In the genomic region with DNA sequence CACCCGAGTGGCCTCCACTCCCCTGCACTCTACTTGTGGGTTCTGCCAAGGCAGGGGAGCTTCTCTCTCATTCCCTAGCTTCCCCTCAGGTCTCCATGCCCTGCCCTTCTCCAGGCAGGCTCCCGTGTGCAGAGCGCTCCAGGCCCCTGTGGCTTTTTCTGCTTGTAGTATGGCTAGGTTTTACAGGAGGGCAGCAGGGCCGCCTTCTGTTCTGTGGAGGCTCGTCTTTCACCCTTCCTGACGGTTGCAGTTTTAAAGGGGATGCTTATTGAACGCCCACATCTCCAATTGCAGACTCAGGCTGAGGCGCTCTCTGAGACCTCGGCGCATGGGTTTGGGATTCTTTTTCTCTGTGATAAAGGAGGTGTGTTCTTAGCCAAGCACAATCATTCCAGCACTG, we compare ENCODE assay signal across 9 mouse cellular contexts. TPM values are rescaled to one million over a fixed set of nuclear protein-coding genes. Genes with fewer than 3 reads are reported as not detected.
DNase-seq lines count a peak whose midpoint lies in the region; ATAC-seq and TF ChIP-seq lines count a peak whose summit lies in the region.
"Had no signal": no experiment of that assay in that cellular context is flagged by ENCODE, and none has a peak within 500 bp of the region (broad histone marks: within the 10 kb centered on the region; RNA-seq: fewer than 3 reads in every experiment).

No protein-coding gene starts in this region.

- no peaks in the 10 kb centered on the region for H3K36me3 ChIP-seq in heart, postnatal 0 days (replicated peaks; ENCODE audit: control insufficient read depth, insufficient read depth, low read length)
- no peaks in the 10 kb centered on the region for H3K36me3 ChIP-seq in heart, adult 2 months (ENCODE audit: control insufficient read depth, insufficient read depth, low read length)
- no peaks in the 10 kb centered on the region for H3K36me3 ChIP-seq in embryonic facial prominence, embryonic 13.5 days
- H3K36me3 ChIP-seq in limb, embryonic 10.5 days: peaks cover 9% of the 10 kb centered on the region
- no peaks in the 10 kb centered on the region for H3K36me3 ChIP-seq in neural tube, embryonic 12.5 days

- no peak for ATAC-seq in heart, postnatal 0 days (ENCODE audit: insufficient read depth, low read depth)
- ATAC-seq in embryonic facial prominence, embryonic 13.5 days (ENCODE audit: insufficient number of reproducible peaks, insufficient read depth, low FRiP score, low TSS enrichment, low read depth): no peak
- ATAC-seq in neural tube, embryonic 12.5 days (ENCODE audit: low FRiP score, low read depth): no peak

- TF ChIP-seq POLR2A in heart, adult 2 months (IDR thresholded peaks at IDR 0.05; ENCODE audit: insufficient read depth, low read depth, low read length): no peak

- H3K79me2 ChIP-seq in heart, adult 2 months (replicated peaks; ENCODE audit: control insufficient read depth, insufficient read depth, low read length): peaks cover 4% of the 10 kb centered on the region

- H3K9ac ChIP-seq in heart, postnatal 0 days (replicated peaks; ENCODE audit: low read depth, low read length): peak overlapping the region; percentile 45; the same call in 1 of the 2 replicates
- H3K9ac ChIP-seq in heart, adult 2 months (ENCODE audit: low read depth, low read length): no peak overlapping the region
- H3K9ac ChIP-seq in embryonic facial prominence, embryonic 13.5 days: peak overlapping the region; percentile 67
- peak overlapping the region; percentile 44; the same call in 1 of the 2 replicates for H3K9ac ChIP-seq in neural tube, embryonic 12.5 days

- H3K27me3 ChIP-seq in heart, postnatal 0 days (ENCODE audit: control insufficient read depth, insufficient read depth, low read length): no peaks in the 10 kb centered on the region
- no peaks in the 10 kb centered on the region for H3K27me3 ChIP-seq in heart, adult 2 months (ENCODE audit: control insufficient read depth, insufficient read depth, low read length)
- no peaks in the 10 kb centered on the region for H3K27me3 ChIP-seq in embryonic facial prominence, embryonic 13.5 days
- H3K27me3 ChIP-seq in limb, embryonic 10.5 days (ENCODE audit: low read depth, poor library complexity, severe bottlenecking): peaks cover 7% of the 10 kb centered on the region
- H3K27me3 ChIP-seq in neural tube, embryonic 12.5 days (replicated peaks): no peaks in the 10 kb centered on the region

- no peak for DNase-seq in heart, postnatal 0 days (ENCODE audit: low spot score)
- DNase-seq in heart, adult 2 months: no peak
- no peak for DNase-seq in limb, embryonic 10.5 days (ENCODE audit: low spot score)
- no peak for DNase-seq in thymus, postnatal 10 days (ENCODE audit: low spot score in 2 of 2)
- no peak for DNase-seq in layer of hippocampus, postnatal 36 days
- DNase-seq in gastrocnemius, postnatal 25 days: no peak
- DNase-seq: left cerebral cortex, postnatal 4 days had no signal

- TF ChIP-seq CTCF in heart, postnatal 0 days (IDR thresholded peaks at IDR 0.05; ENCODE audit: low read depth): no peak
- TF ChIP-seq CTCF in heart, adult 2 months (IDR thresholded peaks at IDR 0.05): no peak

- no peak overlapping the region for H3K4me3 ChIP-seq in heart, postnatal 0 days (ENCODE audit: low read depth, low read length)
- H3K4me3 ChIP-seq in heart, adult 2 months: no peak overlapping the region
- peak overlapping the region; percentile 14; the same call in 1 of the 2 replicates for H3K4me3 ChIP-seq in embryonic facial prominence, embryonic 13.5 days
- H3K4me3 ChIP-seq in limb, embryonic 10.5 days: peak overlapping the region; percentile 36
- no peak overlapping the region for H3K4me3 ChIP-seq in neural tube, embryonic 12.5 days

- intact Hi-C loops in heart, adult 2 months (cut with DNase I): no loop called here

- H3K27ac ChIP-seq in heart, postnatal 0 days (ENCODE audit: low read depth): peak overlapping the region; percentile 67
- no peak overlapping the region for H3K27ac ChIP-seq in heart, adult 2 months
- peak overlapping the region; percentile 88 for H3K27ac ChIP-seq in embryonic facial prominence, embryonic 13.5 days
- H3K27ac ChIP-seq in limb, embryonic 10.5 days: peak overlapping the region; percentile 77
- H3K27ac ChIP-seq in neural tube, embryonic 12.5 days: no peak overlapping the region

- 0 out of 2 replicates have a peak overlapping the region, but pooled peaks have one; percentile 12 for H3K4me2 ChIP-seq in heart, postnatal 0 days (ENCODE audit: low read depth, low read length)
- peak overlapping the region; percentile 68 for H3K4me2 ChIP-seq in embryonic facial prominence, embryonic 13.5 days
- peak overlapping the region; percentile 41 for H3K4me2 ChIP-seq in neural tube, embryonic 12.5 days (replicated peaks)

- peaks cover 24% of the 10 kb centered on the region for H3K4me1 ChIP-seq in heart, postnatal 0 days (ENCODE audit: control insufficient read depth, insufficient read depth)
- H3K4me1 ChIP-seq in heart, adult 2 months (ENCODE audit: control insufficient read depth, insufficient read depth, low read length): peaks cover 3% of the 10 kb centered on the region
- peaks cover 41% of the 10 kb centered on the region for H3K4me1 ChIP-seq in embryonic facial prominence, embryonic 13.5 days
- H3K4me1 ChIP-seq in limb, embryonic 10.5 days: peaks cover 46% of the 10 kb centered on the region
- H3K4me1 ChIP-seq in neural tube, embryonic 12.5 days: peaks cover 33% of the 10 kb centered on the region

- no peak for TF ChIP-seq EP300 in heart, postnatal 0 days (IDR thresholded peaks at IDR 0.05; ENCODE audit: low read depth)
- no peak for TF ChIP-seq EP300 in heart, adult 2 months (IDR thresholded peaks at IDR 0.05; ENCODE audit: insufficient read depth, low read depth, low read length)

- no peaks in the 10 kb centered on the region for H3K9me3 ChIP-seq in heart, postnatal 0 days (replicated peaks; ENCODE audit: control insufficient read depth, low read length)
- no peaks in the 10 kb centered on the region for H3K9me3 ChIP-seq in embryonic facial prominence, embryonic 13.5 days
- H3K9me3 ChIP-seq in limb, embryonic 10.5 days (replicated peaks): no peaks in the 10 kb centered on the region
- H3K9me3 ChIP-seq in neural tube, embryonic 12.5 days: no peaks in the 10 kb centered on the region

- WGBS in heart, postnatal 0 days: 26% methylated on average over 10 of the region's 10 CpGs
- WGBS in heart, adult 2 months: 39% methylated on average over 10 of the region's 10 CpGs
- 9% methylated on average over 10 of the region's 10 CpGs for WGBS in embryonic facial prominence, embryonic 13.5 days
- WGBS in limb, embryonic 10.5 days: 21% methylated on average over 10 of the region's 10 CpGs
- WGBS in neural tube, embryonic 12.5 days: 21% methylated on average over 10 of the region's 10 CpGs

RNA-seq across cellular contexts. Expression of a gene that starts 3.3 kb away (rescaled TPM):
- total RNA-seq in heart, postnatal 0 days (2014; rRNA removed; ENCODE audit: low replicate concordance): 109 and 112 TPM in 2 replicates
- polyA plus RNA-seq in heart, postnatal 0 days (2015; fragmentation: Nextera tagmentation; extraction: Ambion mirVana): 92.4 TPM in 2 replicates
- total RNA-seq in heart, adult 2 months (2021): 10 to 100 TPM; 82.7 to 91.2 TPM
- polyA plus RNA-seq in heart, adult 2 months (2012; rRNA removed): 88.7 and 107 TPM in 2 replicates
- 150 and 163 TPM in 2 replicates for polyA plus RNA-seq in embryonic facial prominence, embryonic 13.5 days (2015; fragmentation: Nextera tagmentation; extraction: Ambion mirVana)
- polyA plus RNA-seq in limb, embryonic 10.5 days (2016; fragmentation: Nextera tagmentation; extraction: Ambion mirVana): 172 and 177 TPM in 2 replicates
- 129 and 135 TPM in 2 replicates for polyA plus RNA-seq in neural tube, embryonic 12.5 days (2016; fragmentation: Nextera tagmentation; extraction: Ambion mirVana)
- 100 to 1,000 TPM; 166 to 168 TPM for total RNA-seq in layer of hippocampus, postnatal 36 days (2021)
- 10 to 100 TPM; 67.1 to 68.5 TPM for total RNA-seq in gastrocnemius, postnatal 25 days (2021)

RNA-seq across cellular contexts. Expression of a gene that starts 3.5 kb away (rescaled TPM):
- total RNA-seq in heart, postnatal 0 days (2014; rRNA removed; ENCODE audit: low replicate concordance): 351 and 413 TPM in 2 replicates
- 263 and 266 TPM in 2 replicates for polyA plus RNA-seq in heart, postnatal 0 days (2015; fragmentation: Nextera tagmentation; extraction: Ambion mirVana)
- 100 to 1,000 TPM; 452 to 542 TPM for total RNA-seq in heart, adult 2 months (2021)
- 695 and 713 TPM in 2 replicates for polyA plus RNA-seq in heart, adult 2 months (2012; rRNA removed)
- polyA plus RNA-seq in embryonic facial prominence, embryonic 13.5 days (2015; fragmentation: Nextera tagmentation; extraction: Ambion mirVana): 22.5 and 25.0 TPM in 2 replicates
- polyA plus RNA-seq in limb, embryonic 10.5 days (2016; fragmentation: Nextera tagmentation; extraction: Ambion mirVana): 21.9 and 22.9 TPM in 2 replicates
- 26.0 and 27.7 TPM in 2 replicates for polyA plus RNA-seq in neural tube, embryonic 12.5 days (2016; fragmentation: Nextera tagmentation; extraction: Ambion mirVana)
- 10 to 100 TPM; 42.5 to 46.1 TPM for total RNA-seq in layer of hippocampus, postnatal 36 days (2021)
- 100 to 1,000 TPM; 315 to 363 TPM for total RNA-seq in gastrocnemius, postnatal 25 days (2021)

RNA-seq across cellular contexts. Expression of a gene that starts 27.1 kb away (rescaled TPM):
- total RNA-seq in heart, postnatal 0 days (2014; rRNA removed; ENCODE audit: low replicate concordance): 40.6 and 56.4 TPM in 2 replicates
- 14.4 and 15.0 TPM in 2 replicates for polyA plus RNA-seq in heart, postnatal 0 days (2015; fragmentation: Nextera tagmentation; extraction: Ambion mirVana)
- total RNA-seq in heart, adult 2 months (2021): 1 to 10 TPM; 5.9 to 9.0 TPM
- polyA plus RNA-seq in heart, adult 2 months (2012; rRNA removed): 23.5 and 25.1 TPM in 2 replicates
- polyA plus RNA-seq in embryonic facial prominence, embryonic 13.5 days (2015; fragmentation: Nextera tagmentation; extraction: Ambion mirVana): 31.9 and 34.9 TPM in 2 replicates
- 37.6 and 45.4 TPM in 2 replicates for polyA plus RNA-seq in limb, embryonic 10.5 days (2016; fragmentation: Nextera tagmentation; extraction: Ambion mirVana)
- 51.9 and 52.3 TPM in 2 replicates for polyA plus RNA-seq in neural tube, embryonic 12.5 days (2016; fragmentation: Nextera tagmentation; extraction: Ambion mirVana)
- 10 to 100 TPM; 26.8 to 28.6 TPM for total RNA-seq in layer of hippocampus, postnatal 36 days (2021)
- 1 to 10 TPM; 5.2 to 6.8 TPM for total RNA-seq in gastrocnemius, postnatal 25 days (2021)

RNA-seq across cellular contexts. Expression of a gene that starts 54.9 kb away (rescaled TPM):
- total RNA-seq in heart, postnatal 0 days (2014; rRNA removed; ENCODE audit: low replicate concordance): 12.4 and 12.5 TPM in 2 replicates
- polyA plus RNA-seq in heart, postnatal 0 days (2015; fragmentation: Nextera tagmentation; extraction: Ambion mirVana): 0.94 and 1.2 TPM in 2 replicates
- 1 to 10 TPM; 2.8 to 3.0 TPM for total RNA-seq in heart, adult 2 months (2021)
- 3.4 and 5.6 TPM in 2 replicates for polyA plus RNA-seq in heart, adult 2 months (2012; rRNA removed)
- polyA plus RNA-seq in embryonic facial prominence, embryonic 13.5 days (2015; fragmentation: Nextera tagmentation; extraction: Ambion mirVana): 3.5 and 4.0 TPM in 2 replicates
- polyA plus RNA-seq in limb, embryonic 10.5 days (2016; fragmentation: Nextera tagmentation; extraction: Ambion mirVana): 2.2 and 2.9 TPM in 2 replicates
- polyA plus RNA-seq in neural tube, embryonic 12.5 days (2016; fragmentation: Nextera tagmentation; extraction: Ambion mirVana): 5.7 and 5.8 TPM in 2 replicates
- 10 to 100 TPM; 10.4 to 12.7 TPM for total RNA-seq in layer of hippocampus, postnatal 36 days (2021)
- 1 to 10 TPM; 2.1 to 2.5 TPM for total RNA-seq in gastrocnemius, postnatal 25 days (2021)

RNA-seq across cellular contexts. Expression of a gene that starts 55.1 kb away (rescaled TPM):
- total RNA-seq in heart, postnatal 0 days (2014; rRNA removed; ENCODE audit: low replicate concordance): 82.6 and 105 TPM in 2 replicates
- polyA plus RNA-seq in heart, postnatal 0 days (2015; fragmentation: Nextera tagmentation; extraction: Ambion mirVana): 31.9 and 32.6 TPM in 2 replicates
- 10 to 100 TPM; 74.2 to 90.3 TPM for total RNA-seq in heart, adult 2 months (2021)
- polyA plus RNA-seq in heart, adult 2 months (2012; rRNA removed): 64.3 and 98.7 TPM in 2 replicates
- 23.9 and 27.7 TPM in 2 replicates for polyA plus RNA-seq in embryonic facial prominence, embryonic 13.5 days (2015; fragmentation: Nextera tagmentation; extraction: Ambion mirVana)
- 30.8 and 33.3 TPM in 2 replicates for polyA plus RNA-seq in limb, embryonic 10.5 days (2016; fragmentation: Nextera tagmentation; extraction: Ambion mirVana)
- 28.5 and 31.8 TPM in 2 replicates for polyA plus RNA-seq in neural tube, embryonic 12.5 days (2016; fragmentation: Nextera tagmentation; extraction: Ambion mirVana)
- total RNA-seq in layer of hippocampus, postnatal 36 days (2021): 100 to 1,000 TPM; 108 to 121 TPM
- total RNA-seq in gastrocnemius, postnatal 25 days (2021): 10 to 100 TPM; 22.8 to 23.8 TPM

Comparison
In these comparisons a context has a peak if more than half of its experiments do, and no peak if none do; other contexts are left out.
1. H3K27ac ChIP-seq: peak in heart, postnatal 0 days (single experiment), embryonic facial prominence, embryonic 13.5 days (single experiment) and limb, embryonic 10.5 days (single experiment); none in heart, adult 2 months (single experiment) and neural tube, embryonic 12.5 days (single experiment).
2. H3K4me2 ChIP-seq: peak in every context shown above with its lines; median percentile 68 in embryonic facial prominence, embryonic 13.5 days; 41 in neural tube, embryonic 12.5 days; 12 in heart, postnatal 0 days.
3. H3K4me3 ChIP-seq: peak in embryonic facial prominence, embryonic 13.5 days (single experiment) and limb, embryonic 10.5 days (single experiment); none in heart, postnatal 0 days (single experiment), heart, adult 2 months (single experiment) and neural tube, embryonic 12.5 days (single experiment).